Mouse (Mus musculus): ENCODE results near the gene Ggta1. TPM values are rescaled to one million over a fixed set of nuclear protein-coding genes. Genes with fewer than 3 reads are reported as not detected.

Ggta1 gene
- total and polyA plus RNA-seq, 3 experiments, result 40.5 to 55.8 (median 46.9) TPM

DNA sequence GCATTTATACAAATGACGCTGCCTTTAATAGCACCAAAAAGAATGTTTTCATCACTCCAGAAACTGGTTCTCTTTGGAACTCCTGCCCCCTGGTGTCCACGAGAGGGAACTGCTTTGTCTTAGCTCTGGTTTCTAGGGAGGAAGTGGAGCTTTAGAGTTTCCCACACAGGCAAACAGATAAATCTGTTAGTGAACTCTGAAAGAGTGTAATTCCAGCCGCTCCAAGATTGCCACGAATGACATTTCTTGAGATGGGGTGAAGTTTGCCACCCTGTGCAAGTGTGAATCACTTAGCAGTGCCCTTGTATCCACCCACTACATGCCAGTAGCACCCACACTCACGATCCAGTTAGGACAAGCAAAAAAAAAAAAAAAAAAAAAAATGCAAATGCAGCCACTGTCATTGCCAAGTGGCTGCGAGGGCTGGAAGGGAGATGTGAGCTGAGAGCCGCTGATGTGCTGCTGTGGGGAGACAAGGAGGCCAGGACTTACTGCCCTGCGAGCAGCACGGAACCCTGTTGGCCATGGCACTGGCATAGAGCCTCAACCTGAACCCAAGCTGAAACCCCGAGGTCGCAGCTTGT, 65.3 kb downstream of the Ggta1 start:
- no peaks in the 10 kb centered on the region for H3K9me3 ChIP-seq (replicated peaks; ENCODE audit: low read length)
- H3K27me3 ChIP-seq (replicated peaks), result no peaks in the 10 kb centered on the region
- peaks cover 11 to 26% of the 10 kb centered on the region in 2 experiments for H3K4me1 ChIP-seq (ENCODE audit: control insufficient read depth in 1 of 2, insufficient read depth in 2 of 2)
- TF ChIP-seq ZC3H11A (IDR thresholded peaks at IDR 0.05; ENCODE audit: low read depth, low read length), result peak; percentile 65
- peak; percentile 63; the same call in 1 of the 2 replicates for TF ChIP-seq IRF4 (IDR thresholded peaks at IDR 0.05; ENCODE audit: low read depth, low read length)
- TF ChIP-seq GABPA (IDR thresholded peaks at IDR 0.05; ENCODE audit: insufficient replicate concordance, low read depth, low read length), result no peak
- TF ChIP-seq MYC (IDR thresholded peaks at IDR 0.05; ENCODE audit: low read depth, low read length), result peak; percentile 35; the same call in 1 of the 2 replicates
- no peak for TF ChIP-seq CHD1 (IDR thresholded peaks at IDR 0.05; ENCODE audit: low read depth, low read length)
- TF ChIP-seq USF2 (conservative IDR thresholded peaks at IDR 0.05; ENCODE audit: low read depth, low read length), result no peak
- no peak for TF ChIP-seq BHLHE40 (IDR thresholded peaks at IDR 0.05; ENCODE audit: low read depth, low read length)
- peak; percentile 88 to 93 for TF ChIP-seq CTCF (conservative IDR thresholded peaks at IDR 0.05 in 1 of 2, IDR thresholded peaks at IDR 0.05 in 1 of 2; ENCODE audit: low read depth in 2 of 2, low read length in 2 of 2)
- no peak for TF ChIP-seq USF1 (IDR thresholded peaks at IDR 0.05; ENCODE audit: low read depth, low read length)
- TF ChIP-seq SMC3 (IDR thresholded peaks at IDR 0.05; ENCODE audit: low read depth, low read length), result peak; percentile 91
- TF ChIP-seq ZNF384 (IDR thresholded peaks at IDR 0.05; ENCODE audit: low read depth, low read length), result peak; percentile 88
- peak; percentile 65 for TF ChIP-seq ELF1 (IDR thresholded peaks at IDR 0.05; ENCODE audit: low read depth, low read length)
- peak; percentile 86 for TF ChIP-seq RAD21 (IDR thresholded peaks at IDR 0.05; ENCODE audit: low read depth, low read length)
- in situ Hi-C loops (cut with MboI; ENCODE audit: low pct_ligation_motif_present, low pct_unique_long_range_greater_than_20kb, low sequenced_read_pairs) (loop anchor here (10.0 kb wide), 1 partner anchor 173 kb away; no protein-coding TSS in a partner anchor), dilution Hi-C loops (cut with MboI; ENCODE audit: extremely low pct_ligation_motif_present, extremely low pct_unique_long_range_greater_than_20kb, low sequenced_read_pairs) (no loop called here)
- peak overlapping the region in 1 of 3 experiments; percentile 9 for H3K4me3 ChIP-seq (replicated peaks in 1 of 3; ENCODE audit: low read depth in 2 of 3, low read length in 2 of 3, poor library complexity in 1 of 3)
- H3K36me3 ChIP-seq (replicated peaks in 1 of 2; ENCODE audit: control insufficient read depth in 1 of 2, insufficient read depth in 1 of 2, low read length in 1 of 2), result peaks cover 18 to 25% of the 10 kb centered on the region in 2 experiments
- no peaks in the 10 kb centered on the region for H3K79me2 ChIP-seq (replicated peaks; ENCODE audit: control insufficient read depth, extremely low read depth, insufficient read depth, poor library complexity, severe bottlenecking)
- H3K27ac ChIP-seq (ENCODE audit: insufficient read depth, low read depth), result no peak overlapping the region
- H3K9ac ChIP-seq (ENCODE audit: insufficient read depth, low read depth), result no peak overlapping the region
- DNase-seq (ENCODE audit: extremely low read depth), result peak; percentile 79
- peak overlapping the region; percentile 30; the same call in 1 of the 2 replicates for H3K4me2 ChIP-seq (ENCODE audit: insufficient read depth, low read depth, poor library complexity, severe bottlenecking)

GRCm38 (mm10) chr2:35397096-35397495, 65.9 kb downstream of the Ggta1 start, which contains the start of gene 4930402F06Rik:
Gene 4930402F06Rik, minus strand, starts transcription at chr2:35397175.
- in situ Hi-C loops (cut with MboI; ENCODE audit: low pct_ligation_motif_present, low pct_unique_long_range_greater_than_20kb, low sequenced_read_pairs), result loop anchor here (10.0 kb wide), 1 partner anchor 172 kb away; no protein-coding TSS in a partner anchor
- H3K27ac ChIP-seq (ENCODE audit: insufficient read depth, low read depth), result no peak within 1 kb of the TSS
- H3K9me3 ChIP-seq (replicated peaks; ENCODE audit: low read length), result no peaks in the 10 kb centered on the region
- dilution Hi-C loops (cut with MboI; ENCODE audit: extremely low pct_ligation_motif_present, extremely low pct_unique_long_range_greater_than_20kb, low sequenced_read_pairs), result no loop called here
- peak within 1 kb of the TSS in 1 of 3 experiments; percentile 9 for H3K4me3 ChIP-seq (replicated peaks in 1 of 3; ENCODE audit: low read depth in 2 of 3, low read length in 2 of 3, poor library complexity in 1 of 3)
- no peak within 1 kb of the TSS for H3K9ac ChIP-seq (ENCODE audit: insufficient read depth, low read depth)
- no peak for DNase-seq (ENCODE audit: extremely low read depth)
- peak within 1 kb of the TSS; percentile 30; the same call in 1 of the 2 replicates for H3K4me2 ChIP-seq (ENCODE audit: insufficient read depth, low read depth, poor library complexity, severe bottlenecking)
- no peaks in the 10 kb centered on the region for H3K79me2 ChIP-seq (replicated peaks; ENCODE audit: control insufficient read depth, extremely low read depth, insufficient read depth, poor library complexity, severe bottlenecking)
- H3K4me1 ChIP-seq (ENCODE audit: control insufficient read depth in 1 of 2, insufficient read depth in 2 of 2), result peaks cover 13 to 26% of the 10 kb centered on the region in 2 experiments
- peaks cover 12 to 19% of the 10 kb centered on the region in 2 experiments for H3K36me3 ChIP-seq (replicated peaks in 1 of 2; ENCODE audit: control insufficient read depth in 1 of 2, insufficient read depth in 1 of 2, low read length in 1 of 2)
- H3K27me3 ChIP-seq (replicated peaks), result no peaks in the 10 kb centered on the region
- TF ChIP-seq RAD21 (IDR thresholded peaks at IDR 0.05; ENCODE audit: low read depth, low read length) (no peak), CTCF (conservative IDR thresholded peaks at IDR 0.05 in 1 of 2, IDR thresholded peaks at IDR 0.05 in 1 of 2; ENCODE audit: low read depth in 2 of 2, low read length in 2 of 2) (no peak), MYC (IDR thresholded peaks at IDR 0.05; ENCODE audit: low read depth, low read length) (no peak), USF2 (conservative IDR thresholded peaks at IDR 0.05; ENCODE audit: low read depth, low read length) (no peak), MEF2A (IDR thresholded peaks at IDR 0.05; ENCODE audit: borderline replicate concordance, low read depth, low read length) (no peak), CHD1 (IDR thresholded peaks at IDR 0.05; ENCODE audit: low read depth, low read length) (no peak)

All from CH12.LX (cell line).